Mouse (Mus musculus) embryonic facial prominence, embryonic 13.5 days (tissue): ENCODE results near the gene Ric8b. TPM values are rescaled to one million over a fixed set of nuclear protein-coding genes. Genes with fewer than 3 reads are reported as not detected.

Experiments
- ATAC-seq: fragments of 200-750 bp; cut with Nextera tagmentation; 2 replicates; pipeline ENCODE4 v1.8.0; 2017; ENCODE audit warnings: low read depth; ENCODE audit not compliant: insufficient number of reproducible peaks, insufficient read depth, low FRiP score, low TSS enrichment
- H3K27ac ChIP-seq: fragments of 300-500 bp; sonication (generic); 2 replicates; pipeline ENCODE4 v1.5.1; 2015; ENCODE audit warnings: moderate library complexity, mild to moderate bottlenecking, inconsistent platforms
- H3K27me3 ChIP-seq: fragments of 300-500 bp; sonication (generic); 2 replicates; pipeline ENCODE4 v1.6.1; 2015; ENCODE audit warnings: mild to moderate bottlenecking, inconsistent platforms
- H3K36me3 ChIP-seq: fragments of 300-500 bp; sonication (generic); 2 replicates; pipeline ENCODE4 v1.6.1; 2015; ENCODE audit warnings: mild to moderate bottlenecking, inconsistent platforms
- H3K4me1 ChIP-seq: fragments of 300-500 bp; sonication (generic); 2 replicates; pipeline ENCODE4 v1.6.1; 2015; ENCODE audit warnings: inconsistent platforms
- H3K4me2 ChIP-seq: fragments of 300-500 bp; sonication (generic); 2 replicates; pipeline ENCODE4 v1.6.1; 2015; ENCODE audit warnings: moderate library complexity, mild to moderate bottlenecking, inconsistent platforms
- H3K4me3 ChIP-seq: fragments of 300-500 bp; sonication (generic); 2 replicates; pipeline ENCODE4 v1.5.1; 2015; ENCODE audit warnings: mild to moderate bottlenecking, inconsistent platforms
- H3K9ac ChIP-seq: fragments of 300-500 bp; sonication (generic); 2 replicates; pipeline ENCODE4 v1.6.1; 2015; ENCODE audit warnings: mild to moderate bottlenecking, inconsistent platforms
- H3K9me3 ChIP-seq: fragments of 300-500 bp; sonication (generic); 2 replicates; pipeline ENCODE4 v1.6.1; 2016; ENCODE audit warnings: inconsistent platforms
- WGBS: fragments of 180-500 bp; shearing (Covaris S2); methylation state at CpG from one replicate; pipeline ENCODE4 v1.1.7; 2015; ENCODE audit warnings: mixed read lengths; 5-methylcytosine and 5-hydroxymethylcytosine counted together
- polyA plus RNA-seq: library from polyadenylated mRNA; unstranded; fragments of >200 nt; fragmentation: Nextera tagmentation; extraction: Ambion mirVana; gene quantifications from 2 replicates; pipeline ENCODE4 v1.2.1, GENCODE M21; 2015

The Ric8b gene
- polyA plus RNA-seq, result 23.0 and 27.4 TPM in 2 replicates

DNA sequence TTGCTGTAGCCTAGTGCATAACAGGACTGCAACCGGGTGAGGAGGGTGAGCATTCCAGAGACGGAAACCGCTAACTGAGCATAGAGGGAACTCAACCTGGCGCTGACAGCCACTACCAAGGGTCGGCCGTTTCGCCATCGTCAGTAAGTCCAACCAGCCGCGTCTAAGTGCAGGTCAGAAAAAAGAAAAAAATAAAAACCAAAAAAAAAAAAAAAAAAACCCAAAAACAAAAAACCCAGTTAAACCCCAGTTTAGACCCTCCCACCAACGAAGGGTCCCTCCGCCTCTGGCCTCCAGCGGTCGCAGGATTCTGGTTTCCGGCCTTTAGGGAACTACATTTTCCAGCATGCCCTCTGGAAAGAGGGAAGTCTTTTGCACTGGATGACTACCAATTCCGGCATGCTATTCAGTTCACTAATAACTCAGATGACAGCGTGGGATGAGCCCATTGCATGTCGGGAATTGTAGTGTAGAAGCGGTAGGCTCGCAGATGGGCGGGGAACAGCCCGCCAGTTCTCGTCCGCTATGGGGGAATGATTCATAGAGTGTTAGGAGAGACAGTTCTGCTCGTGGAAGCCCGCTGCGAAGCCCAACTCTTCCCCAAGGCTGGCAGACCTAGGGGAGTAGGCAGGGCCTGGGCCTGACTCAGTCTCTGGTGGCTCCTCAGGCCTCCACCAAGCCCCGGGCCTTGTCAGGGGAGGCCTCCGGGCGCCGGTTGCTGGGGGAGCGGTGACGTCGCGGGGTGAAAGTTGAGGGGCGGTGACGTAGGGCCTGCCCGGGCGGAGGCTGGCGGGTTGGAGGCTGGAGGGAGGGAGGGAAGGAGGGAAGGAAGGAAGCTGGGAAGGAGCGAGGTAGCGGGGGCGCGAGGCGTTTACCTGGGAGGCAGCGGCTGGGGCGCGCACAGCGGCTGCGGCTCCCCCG lies at the start of gene Ric8b:
Gene Ric8b (plus strand): TSS at position 807 of the 921 bp plus-strand sequence.
- H3K9ac ChIP-seq, result peak within 1 kb of the TSS; percentile 93
- no peaks in the 10 kb centered on the region for H3K27me3 ChIP-seq
- ATAC-seq, result peak; percentile 96
- peak within 1 kb of the TSS; percentile 86 for H3K4me2 ChIP-seq
- peak within 1 kb of the TSS; percentile 85 for H3K4me3 ChIP-seq
- WGBS, result under 1% methylated on average over 42 of the region's 51 CpGs
- peaks cover 16% of the 10 kb centered on the region for H3K4me1 ChIP-seq
- no peaks in the 10 kb centered on the region for H3K36me3 ChIP-seq
- H3K9me3 ChIP-seq, result no peaks in the 10 kb centered on the region; the same call in 1 of the 2 replicates
- peak within 1 kb of the TSS; percentile 97 for H3K27ac ChIP-seq

GRCm38 (mm10) chr10:84871285-84871684 lies 46.1 kb upstream of the Ric8b start:
- 58% methylated on average over 12 of the region's 12 CpGs for WGBS
- H3K9ac ChIP-seq, result no peak overlapping the region
- no peak overlapping the region for H3K27ac ChIP-seq
- no peaks in the 10 kb centered on the region for H3K27me3 ChIP-seq
- peaks cover 4% of the 10 kb centered on the region; the same call in 1 of the 2 replicates for H3K4me1 ChIP-seq
- no peaks in the 10 kb centered on the region for H3K9me3 ChIP-seq
- H3K4me3 ChIP-seq, result no peak overlapping the region
- no peak for ATAC-seq
- no peak overlapping the region for H3K4me2 ChIP-seq
- no peaks in the 10 kb centered on the region for H3K36me3 ChIP-seq

GRCm38 (mm10) chr10:84871921-84872320 lies 45.5 kb upstream of the Ric8b start:
- Histone ChIP-seq H3K9ac (no peak overlapping the region), H3K27me3 (no peaks in the 10 kb centered on the region), H3K4me2 (no peak overlapping the region), H3K4me3 (no peak overlapping the region), H3K9me3 (no peaks in the 10 kb centered on the region), H3K27ac (no peak overlapping the region), H3K4me1 (peaks cover 4% of the 10 kb centered on the region; the same call in 1 of the 2 replicates), H3K36me3 (no peaks in the 10 kb centered on the region)
- no peak for ATAC-seq
- WGBS, result 81% methylated on average over 4 of the region's 4 CpGs

- Histone ChIP-seq H3K4me2 (no peak overlapping the region), H3K9me3 (no peaks in the 10 kb centered on the region), H3K4me3 (no peak overlapping the region), H3K27ac (no peak overlapping the region), H3K36me3 (no peaks in the 10 kb centered on the region), H3K4me1 (no peaks in the 10 kb centered on the region), H3K27me3 (no peaks in the 10 kb centered on the region), H3K9ac (no peak overlapping the region)
- no peak for ATAC-seq
- 55% methylated on average over 9 of the region's 9 CpGs for WGBS
Measured at GRCm38 (mm10) chr10:84879823-84880571, 37.4 kb upstream of the Ric8b start.

- H3K9me3 ChIP-seq, result no peaks in the 10 kb centered on the region
- H3K36me3 ChIP-seq, result no peaks in the 10 kb centered on the region
- no peak overlapping the region for H3K4me2 ChIP-seq
- ATAC-seq, result no peak
- 90% methylated on average over 2 of the region's 2 CpGs for WGBS
- no peak overlapping the region for H3K27ac ChIP-seq
- no peak overlapping the region for H3K9ac ChIP-seq
- H3K27me3 ChIP-seq, result no peaks in the 10 kb centered on the region
- no peak overlapping the region for H3K4me3 ChIP-seq
- H3K4me1 ChIP-seq, result no peaks in the 10 kb centered on the region
Measured at GRCm38 (mm10) chr10:84882528-84882927, 34.9 kb upstream of the Ric8b start.

GRCm38 (mm10) chr10:84885341-84885884 lies 32.0 kb upstream of the Ric8b start:
- Histone ChIP-seq H3K9me3 (no peaks in the 10 kb centered on the region), H3K4me3 (no peak overlapping the region), H3K4me2 (no peak overlapping the region), H3K9ac (no peak overlapping the region), H3K27ac (no peak overlapping the region), H3K36me3 (no peaks in the 10 kb centered on the region), H3K4me1 (0 out of 2 replicates have a peak, but pooled peaks cover 9% of the 10 kb centered on the region), H3K27me3 (no peaks in the 10 kb centered on the region)
- no peak for ATAC-seq
- 73% methylated on average over 5 of the region's 5 CpGs for WGBS

- H3K4me2 ChIP-seq, result no peak overlapping the region
- no peaks in the 10 kb centered on the region for H3K9me3 ChIP-seq
- no peaks in the 10 kb centered on the region for H3K36me3 ChIP-seq
- H3K4me3 ChIP-seq, result no peak overlapping the region
- no peak overlapping the region for H3K27ac ChIP-seq
- no peak for ATAC-seq
- no peak overlapping the region for H3K9ac ChIP-seq
- 47% methylated on average over 6 of the region's 6 CpGs for WGBS
- 0 out of 2 replicates have a peak, but pooled peaks cover 9% of the 10 kb centered on the region for H3K4me1 ChIP-seq
- no peaks in the 10 kb centered on the region for H3K27me3 ChIP-seq
Measured at GRCm38 (mm10) chr10:84886221-84886627, 31.2 kb upstream of the Ric8b start.

GRCm38 (mm10) chr10:84886785-84887184 lies 30.6 kb upstream of the Ric8b start:
- Histone ChIP-seq H3K4me3 (no peak overlapping the region), H3K9me3 (no peaks in the 10 kb centered on the region), H3K9ac (no peak overlapping the region), H3K27me3 (no peaks in the 10 kb centered on the region), H3K4me1 (0 out of 2 replicates have a peak, but pooled peaks cover 9% of the 10 kb centered on the region), H3K27ac (no peak overlapping the region), H3K4me2 (no peak overlapping the region), H3K36me3 (no peaks in the 10 kb centered on the region)
- no peak for ATAC-seq
- 91% methylated on average over 8 of the region's 8 CpGs for WGBS

DNA sequence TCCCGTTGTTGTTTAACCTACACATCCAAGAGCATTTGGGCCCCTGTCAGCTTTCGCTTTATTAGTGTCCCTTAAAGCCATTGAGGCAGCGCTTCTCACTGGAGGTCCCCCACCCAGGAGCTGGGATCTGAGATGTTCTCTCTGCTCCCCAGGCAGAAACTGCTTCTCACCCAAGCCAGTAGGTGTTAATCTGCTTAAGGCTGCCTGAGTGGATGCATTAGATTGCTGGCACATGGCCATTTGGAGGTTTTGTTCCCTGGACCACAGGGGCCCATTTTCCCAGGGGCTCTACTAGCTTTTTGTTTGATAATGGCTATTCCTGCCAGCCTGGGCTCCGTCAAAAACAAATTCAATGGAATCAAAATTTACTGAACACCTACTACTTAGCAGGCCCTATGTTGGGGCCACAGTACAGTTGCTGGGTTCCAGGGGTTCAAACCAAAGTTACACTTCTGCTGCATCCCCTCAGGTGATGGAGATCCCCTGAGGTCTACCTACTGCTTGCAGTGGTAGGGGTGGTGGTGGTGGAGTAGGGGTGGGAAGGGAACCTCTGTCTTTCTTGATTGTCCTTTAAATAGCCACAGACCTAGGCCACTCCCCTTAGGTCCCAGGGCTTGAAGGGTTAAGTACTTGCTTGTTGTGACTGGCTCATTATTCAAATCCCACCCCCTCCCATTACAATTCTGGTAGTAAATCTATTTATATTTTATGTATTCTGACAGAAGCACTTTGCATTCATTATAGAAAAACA lies 28.1 kb upstream of the Ric8b start:
- Histone ChIP-seq H3K4me3 (no peak overlapping the region), H3K9me3 (no peaks in the 10 kb centered on the region), H3K27ac (no peak overlapping the region), H3K4me2 (no peak overlapping the region), H3K27me3 (no peaks in the 10 kb centered on the region), H3K4me1 (0 out of 2 replicates have a peak, but pooled peaks cover 9% of the 10 kb centered on the region), H3K36me3 (no peaks in the 10 kb centered on the region), H3K9ac (no peak overlapping the region)
- WGBS, result 59% methylated on average over 4 of the region's 4 CpGs
- no peak for ATAC-seq

DNA sequence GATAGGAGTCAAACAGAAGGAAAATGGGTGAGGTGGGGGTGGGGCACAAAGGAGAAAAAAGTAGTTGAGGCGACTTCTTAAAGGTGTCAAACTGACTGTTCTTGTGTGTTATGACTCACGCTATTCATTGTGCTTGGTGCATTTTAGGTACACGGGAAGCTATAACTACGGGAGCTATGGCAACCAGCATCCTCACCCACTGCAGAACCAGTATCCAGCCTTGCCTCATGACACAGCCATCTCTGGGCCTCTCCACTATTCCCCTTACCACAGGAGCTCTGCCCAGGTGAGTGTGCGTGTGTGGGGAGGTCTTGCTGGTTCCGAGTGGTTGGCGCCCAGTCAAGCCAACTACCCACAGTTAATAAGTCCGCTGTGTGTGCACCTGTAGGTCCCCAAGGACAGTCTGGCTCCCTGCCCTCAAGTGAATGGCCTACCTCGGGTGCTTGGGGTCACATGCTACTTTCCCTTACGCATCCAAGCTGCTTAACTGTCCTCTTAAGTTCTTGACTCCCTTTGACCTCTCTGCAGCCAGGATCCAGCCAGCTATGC lies 21.5 kb upstream of the Ric8b start:
- no peak for ATAC-seq
- WGBS, result 88% methylated on average over 10 of the region's 10 CpGs
- H3K4me1 ChIP-seq, result peaks cover 14% of the 10 kb centered on the region

More for the DNA sequence above, 21.5 kb upstream of the Ric8b start:
- H3K9ac ChIP-seq, result no peak overlapping the region
- H3K27me3 ChIP-seq, result no peaks in the 10 kb centered on the region
- H3K4me2 ChIP-seq, result no peak overlapping the region
- no peak overlapping the region for H3K27ac ChIP-seq
- no peak overlapping the region for H3K4me3 ChIP-seq
- H3K9me3 ChIP-seq, result no peaks in the 10 kb centered on the region
- no peaks in the 10 kb centered on the region for H3K36me3 ChIP-seq
